Mouse (Mus musculus) forebrain, embryonic 11.5 days (tissue): ENCODE measurements around the gene Olfr1218. TPM values are rescaled to one million over a fixed set of nuclear protein-coding genes. Genes with fewer than 3 reads are reported as not detected.

Experiments used
- ATAC-seq: fragments of 200-750 bp; cut with Nextera tagmentation; replicated peaks from 2 replicates; pipeline ENCODE4 v1.8.0; 2017; ENCODE audit warnings: moderate TSS enrichment; ENCODE audit not compliant: low FRiP score
- DNase-seq: peaks from one replicate; pipeline ENCODE4 v3.0.0-alpha.2; 2017; ENCODE audit warnings: low spot score
- H3K27ac ChIP-seq: fragments of 300-500 bp; sonication (generic); 2 replicates; pipeline ENCODE4 v1.5.1; 2014; ENCODE audit warnings: low read depth, low read length
- H3K27me3 ChIP-seq: fragments of 300-500 bp; sonication (generic); 2 replicates; pipeline ENCODE4 v1.6.1; 2014; ENCODE audit warnings: mild to moderate bottlenecking, low read length, mixed read lengths; ENCODE audit not compliant: control insufficient read depth, insufficient read depth
- H3K36me3 ChIP-seq: fragments of 300-500 bp; sonication (generic); 2 replicates; pipeline ENCODE4 v1.6.1; 2014; ENCODE audit warnings: mild to moderate bottlenecking, low read length, moderate library complexity, mixed read lengths; ENCODE audit not compliant: control insufficient read depth, insufficient read depth
- H3K4me1 ChIP-seq: fragments of 300-500 bp; sonication (generic); replicated peaks from 2 replicates; pipeline ENCODE4 v1.6.1; 2014; ENCODE audit warnings: low read length, mixed read lengths; ENCODE audit not compliant: control insufficient read depth, insufficient read depth
- H3K4me2 ChIP-seq: fragments of 300-500 bp; sonication (generic); 2 replicates; pipeline ENCODE4 v1.6.1; 2014; ENCODE audit warnings: low read depth, mild to moderate bottlenecking, low read length, moderate library complexity, mixed read lengths; ENCODE audit not compliant: severe bottlenecking
- H3K4me3 ChIP-seq: fragments of 300-500 bp; sonication (generic); 2 replicates; pipeline ENCODE4 v1.5.1; 2014; ENCODE audit warnings: low read depth, low read length
- H3K9ac ChIP-seq: fragments of 300-500 bp; sonication (generic); 2 replicates; pipeline ENCODE4 v1.6.1; 2014; ENCODE audit warnings: low read length
- H3K9me3 ChIP-seq: fragments of 300-500 bp; sonication (generic); 2 replicates; pipeline ENCODE4 v1.6.1; 2016; ENCODE audit warnings: low read length, mixed read lengths; ENCODE audit not compliant: control insufficient read depth
- WGBS: fragments of 180-500 bp; shearing (Covaris S2); extraction: QIAGEN DNeasy Blood & Tissue Kit; methylation state at CpG from one replicate; pipeline ENCODE4 v1.1.7; 2014; 5-methylcytosine and 5-hydroxymethylcytosine counted together
- polyA plus RNA-seq: library from polyadenylated mRNA; unstranded; fragments of >200 nt; fragmentation: Nextera tagmentation; extraction: Ambion mirVana; gene quantifications from 2 replicates; pipeline ENCODE4 v1.2.1, GENCODE M21; 2014

Gene Olfr1218
- polyA plus RNA-seq, 1 experiment from 2014 or later, result not detected

- DNase-seq (no peak), ATAC-seq (no peak)
- H3K4me3 ChIP-seq, result no peak within 1 kb of the TSS
- no peaks in the 10 kb centered on the region for H3K4me1 ChIP-seq
- H3K36me3 ChIP-seq, result no peaks in the 10 kb centered on the region
- H3K9ac ChIP-seq, result no peak within 1 kb of the TSS
- H3K4me2 ChIP-seq, result no peak within 1 kb of the TSS
- whole genome bisulfite sequencing, result 85% methylated on average over 2 of the region's 2 CpGs
- H3K9me3 ChIP-seq, result no peaks in the 10 kb centered on the region
- H3K27ac ChIP-seq, result no peak within 1 kb of the TSS
- no peaks in the 10 kb centered on the region for H3K27me3 ChIP-seq
Observed at GRCm38 (mm10) chr2:89006873-89007272, 54.1 kb downstream of the Olfr1218 start, which contains the start of gene Olfr1215. Gene Olfr1215 (minus strand): TSS chr2:89006973.

Other genes with a start within 250 kb of the Olfr1218 start
- not detected in 2 replicates for gene Olfr1202, start 246.7 kb downstream of the Olfr1218 start, polyA plus RNA-seq
- gene Olfr1205, start 231.4 kb downstream of the Olfr1218 start, polyA plus RNA-seq, result not detected in 2 replicates
- gene Olfr1204, start 211.9 kb downstream of the Olfr1218 start, polyA plus RNA-seq, result not detected in 2 replicates
- gene Olfr1206, start 198.0 kb downstream of the Olfr1218 start, polyA plus RNA-seq, result not detected in 2 replicates
- not detected in 2 replicates for gene Olfr1208, start 158.9 kb downstream of the Olfr1218 start, polyA plus RNA-seq
- gene Olfr1209, start 146.0 kb downstream of the Olfr1218 start, polyA plus RNA-seq, result not detected in 2 replicates
- not detected in 2 replicates for gene Olfr1211, start 123.1 kb downstream of the Olfr1218 start, polyA plus RNA-seq
- gene Olfr1212, start 107.2 kb downstream of the Olfr1218 start, polyA plus RNA-seq, result not detected in 2 replicates
- gene Gm13762, start 80.9 kb downstream of the Olfr1218 start, polyA plus RNA-seq, result not detected in 2 replicates
- gene Olfr1214, start 68.5 kb downstream of the Olfr1218 start, polyA plus RNA-seq, result not detected in 2 replicates
- gene Olfr1215, start 54.2 kb downstream of the Olfr1218 start, polyA plus RNA-seq, result not detected in 2 replicates
- not detected in 2 replicates for gene Olfr1216, start 42.8 kb downstream of the Olfr1218 start, polyA plus RNA-seq
- gene Olfr1217, start 29.1 kb downstream of the Olfr1218 start, polyA plus RNA-seq, result not detected in 2 replicates
- not detected in 2 replicates for gene Olfr1219, start 22.3 kb upstream of the Olfr1218 start, polyA plus RNA-seq
- gene Olfr1220, start 45.6 kb upstream of the Olfr1218 start, polyA plus RNA-seq, result not detected in 2 replicates
- not detected in 2 replicates for gene Olfr1221, start 56.1 kb upstream of the Olfr1218 start, polyA plus RNA-seq
- not detected in 2 replicates for gene Olfr1222, start 71.9 kb upstream of the Olfr1218 start, polyA plus RNA-seq
- not detected in 2 replicates for gene Olfr1223, start 90.4 kb upstream of the Olfr1218 start, polyA plus RNA-seq
- not detected in 2 replicates for gene Olfr1224-ps1, start 102.9 kb upstream of the Olfr1218 start, polyA plus RNA-seq
- not detected in 2 replicates for gene Olfr1225, start 113.5 kb upstream of the Olfr1218 start, polyA plus RNA-seq
- gene Olfr1226, start 138.9 kb upstream of the Olfr1218 start, polyA plus RNA-seq, result not detected in 2 replicates
- gene Olfr1228, start 192.9 kb upstream of the Olfr1218 start, polyA plus RNA-seq, result not detected in 2 replicates
- gene Olfr1229, start 226.8 kb upstream of the Olfr1218 start, polyA plus RNA-seq, result not detected in 2 replicates
- not detected in 2 replicates for gene Olfr1230, start 236.1 kb upstream of the Olfr1218 start, polyA plus RNA-seq
- gene Olfr1231, start 245.9 kb upstream of the Olfr1218 start, polyA plus RNA-seq, result not detected in 2 replicates